Mouse (Mus musculus) CH12.LX (cell line): ENCODE data around the gene Atp6v0a4. TPM values are rescaled to one million over a fixed set of nuclear protein-coding genes. Genes with fewer than 3 reads are reported as not detected.

Experiments used
- DNase-seq: peaks from one replicate; pipeline ENCODE4 v3.0.0-alpha.2; 2013; ENCODE audit errors: extremely low read depth
- H3K27ac ChIP-seq: 2 replicates; pipeline ENCODE4 v1.5.1; 2012; ENCODE audit warnings: low read depth, mild to moderate bottlenecking, control low read depth, moderate library complexity; ENCODE audit not compliant: insufficient read depth
- H3K27me3 ChIP-seq: replicated peaks from 2 replicates; pipeline ENCODE3; 2012; ENCODE audit warnings: inconsistent platforms
- H3K36me3 ChIP-seq, 2 experiments: replicated peaks in 1 of 2; 2 replicates each; pipeline versions ENCODE3 to v1.6.1; 2012; ENCODE audit warnings: inconsistent platforms in 1 of 2, low read length in 1 of 2, mild to moderate bottlenecking in 1 of 2, mixed read lengths in 1 of 2, moderate library complexity in 1 of 2; ENCODE audit not compliant: control insufficient read depth in 1 of 2, insufficient read depth in 1 of 2
- H3K4me1 ChIP-seq, 2 experiments: 2 replicates each; pipeline ENCODE4 v1.6.1; 2012; ENCODE audit warnings: inconsistent platforms in 1 of 2, moderate library complexity in 1 of 2; ENCODE audit not compliant: insufficient read depth in 2 of 2, control insufficient read depth in 1 of 2
- H3K4me2 ChIP-seq: 2 replicates; pipeline ENCODE4 v1.6.1; 2012; ENCODE audit warnings: low read depth, mild to moderate bottlenecking, control low read depth; ENCODE audit not compliant: poor library complexity, insufficient read depth, severe bottlenecking
- H3K4me3 ChIP-seq, 3 experiments: fragments of 150-350 bp in 1 of 3; sonication (generic) in 1 of 3; replicated peaks in 1 of 3; 2 replicates each; pipeline versions ENCODE3 to v1.5.1; 2011 to 2012; ENCODE audit warnings: low read depth in 2 of 3, low read length in 2 of 3, mild to moderate bottlenecking in 2 of 3, moderate library complexity in 2 of 3, control low read depth in 1 of 3, improper control_type of control experiment in 1 of 3, inconsistent platforms in 1 of 3, mixed read lengths in 1 of 3; ENCODE audit not compliant: poor library complexity in 1 of 3
- H3K79me2 ChIP-seq: replicated peaks from 2 replicates; pipeline ENCODE4 v1.6.1; 2012; ENCODE audit warnings: mild to moderate bottlenecking, moderate library complexity; ENCODE audit not compliant: control insufficient read depth, poor library complexity, insufficient read depth, severe bottlenecking; ENCODE audit errors: extremely low read depth
- H3K9ac ChIP-seq: 2 replicates; pipeline ENCODE4 v1.6.1; 2012; ENCODE audit warnings: low read depth, mild to moderate bottlenecking, control low read depth, moderate library complexity; ENCODE audit not compliant: insufficient read depth
- H3K9me3 ChIP-seq: replicated peaks from 2 replicates; pipeline ENCODE3; 2012; ENCODE audit warnings: low read length, inconsistent platforms, mixed read lengths
- CHD1 ChIP-seq: IDR thresholded peaks from 2 replicates; pipeline ENCODE4 v1.6.1; 2012; ENCODE audit warnings: low read depth, low read length, improper control_type of control experiment, inconsistent platforms
- CHD2 ChIP-seq: IDR thresholded peaks from 2 replicates; pipeline ENCODE4 v1.6.1; 2011; ENCODE audit warnings: low read length, improper control_type of control experiment
- CTCF ChIP-seq, 2 experiments: IDR thresholded peaks in 1 of 2; conservative IDR thresholded peaks in 1 of 2; 2 replicates each; pipeline ENCODE4 v1.5.1; 2011 to 2012; ENCODE audit warnings: low read depth in 2 of 2, low read length in 2 of 2, improper control_type of control experiment in 1 of 2, inconsistent platforms in 1 of 2, mild to moderate bottlenecking in 1 of 2, moderate library complexity in 1 of 2
- E2F4 ChIP-seq: IDR thresholded peaks from 2 replicates; pipeline ENCODE4 v1.6.1; 2011; ENCODE audit warnings: low read depth, low read length, improper control_type of control experiment; ENCODE audit not compliant: insufficient replicate concordance
- ELF1 ChIP-seq: IDR thresholded peaks from 2 replicates; pipeline ENCODE4 v1.6.1; 2014; ENCODE audit warnings: low read depth, mild to moderate bottlenecking, inconsistent platforms, low read length, improper control_type of control experiment
- ETS1 ChIP-seq: conservative IDR thresholded peaks from 2 replicates; pipeline ENCODE4 v1.6.1; 2012; ENCODE audit warnings: low read depth, mild to moderate bottlenecking, inconsistent platforms, low read length, improper control_type of control experiment, moderate library complexity
- IRF4 ChIP-seq: IDR thresholded peaks from 2 replicates; pipeline ENCODE4 v1.6.1; 2014; ENCODE audit warnings: low read depth, mild to moderate bottlenecking, inconsistent platforms, low read length, improper control_type of control experiment
- JUN ChIP-seq: IDR thresholded peaks from 2 replicates; pipeline ENCODE4 v1.6.1; 2011; ENCODE audit warnings: low read depth, mild to moderate bottlenecking, low read length, improper control_type of control experiment, moderate library complexity; ENCODE audit not compliant: insufficient read depth
- JUND ChIP-seq: conservative IDR thresholded peaks from 2 replicates; pipeline ENCODE4 v1.6.1; 2011; ENCODE audit warnings: low read depth, low read length, improper control_type of control experiment
- KAT2A ChIP-seq: IDR thresholded peaks from 2 replicates; pipeline ENCODE4 v1.6.1; 2012; ENCODE audit warnings: low read length, improper control_type of control experiment, inconsistent platforms; ENCODE audit not compliant: insufficient replicate concordance
- MAFK ChIP-seq: IDR thresholded peaks from 2 replicates; pipeline ENCODE4 v1.6.1; 2011; ENCODE audit warnings: low read length, improper control_type of control experiment; ENCODE audit not compliant: insufficient replicate concordance
- MAX ChIP-seq: IDR thresholded peaks from 2 replicates; pipeline ENCODE4 v1.6.1; 2011; ENCODE audit warnings: low read length, improper control_type of control experiment
- MAZ ChIP-seq: IDR thresholded peaks from 2 replicates; pipeline ENCODE4 v1.6.1; 2012; ENCODE audit warnings: low read depth, mild to moderate bottlenecking, inconsistent platforms, low read length, improper control_type of control experiment, moderate library complexity
- MXI1 ChIP-seq: IDR thresholded peaks from 2 replicates; pipeline ENCODE4 v1.6.1; 2011; ENCODE audit warnings: mild to moderate bottlenecking, low read depth, low read length, improper control_type of control experiment
- NELFE ChIP-seq: IDR thresholded peaks from 2 replicates; pipeline ENCODE4 v1.6.1; 2011; ENCODE audit warnings: low read depth, low read length, improper control_type of control experiment
- NRF1 ChIP-seq: IDR thresholded peaks from 2 replicates; pipeline ENCODE4 v1.6.1; 2014; ENCODE audit warnings: low read depth, mild to moderate bottlenecking, inconsistent platforms, low read length, improper control_type of control experiment, moderate library complexity
- POLR2AphosphoS2 ChIP-seq: IDR thresholded peaks from 2 replicates; pipeline ENCODE4 v1.6.1; 2011; ENCODE audit warnings: low read depth, low read length, improper control_type of control experiment
- RCOR1 ChIP-seq: conservative IDR thresholded peaks from 2 replicates; pipeline ENCODE4 v1.6.1; 2012; ENCODE audit warnings: low read depth, mild to moderate bottlenecking, inconsistent platforms, low read length, improper control_type of control experiment
- TBP ChIP-seq: conservative IDR thresholded peaks from 2 replicates; pipeline ENCODE4 v1.6.1; 2011; ENCODE audit warnings: low read depth, low read length, improper control_type of control experiment
- UBTF ChIP-seq: IDR thresholded peaks from 2 replicates; pipeline ENCODE4 v1.6.1; 2012; ENCODE audit warnings: low read depth, mild to moderate bottlenecking, inconsistent platforms, low read length, improper control_type of control experiment, moderate library complexity
- USF1 ChIP-seq: IDR thresholded peaks from 2 replicates; pipeline ENCODE4 v1.6.1; 2014; ENCODE audit warnings: low read depth, mild to moderate bottlenecking, inconsistent platforms, low read length, improper control_type of control experiment
- USF2 ChIP-seq: conservative IDR thresholded peaks from 2 replicates; pipeline ENCODE4 v1.6.1; 2011; ENCODE audit warnings: low read depth, low read length, improper control_type of control experiment
- ZC3H11A ChIP-seq: IDR thresholded peaks from 2 replicates; pipeline ENCODE4 v1.6.1; 2012; ENCODE audit warnings: low read depth, mild to moderate bottlenecking, inconsistent platforms, low read length, improper control_type of control experiment
- ZKSCAN1 ChIP-seq: IDR thresholded peaks from 2 replicates; pipeline ENCODE4 v1.6.1; 2012; ENCODE audit warnings: low read depth, inconsistent platforms, low read length, improper control_type of control experiment, borderline replicate concordance
- dilution Hi-C: fragments of 300-500 bp; cut with MboI; formaldehyde crosslinking; loops from 2 replicates; pipeline ENCODE4 v1.14.3; 2020; ENCODE audit warnings: low sequenced_read_pairs; ENCODE audit not compliant: extremely low pct_unique_long_range_greater_than_20kb, extremely low pct_ligation_motif_present
- in situ Hi-C: fragments of 300-500 bp; cut with MboI; formaldehyde crosslinking; loops from 3 replicates; pipeline ENCODE4 v1.14.3; 2019; ENCODE audit warnings: low sequenced_read_pairs, low pct_ligation_motif_present, low pct_unique_long_range_greater_than_20kb, mixed read lengths
- polyA plus RNA-seq: library from polyadenylated mRNA; unstranded; fragments of >175 nt; gene quantifications from 2 replicates; pipeline ENCODE4 v1.2.1, GENCODE M21; 2012; ENCODE audit warnings: low read depth; ENCODE audit not compliant: insufficient read length
- total RNA-seq, 2 experiments: library from RNA; depleted of rRNA; stranded (reverse); fragments of 300-350 nt in 1 of 2; fragments of >200 nt in 1 of 2; gene quantifications; 2 replicates each; pipeline ENCODE4 v1.2.3; 2012 to 2014

Gene Atp6v0a4
- total and polyA plus RNA-seq, 3 experiments = not detected

- no peak overlapping the region for H3K4me3 ChIP-seq
- no peak for DNase-seq
- no peak overlapping the region for H3K27ac ChIP-seq
- no peaks in the 10 kb centered on the region for H3K9me3 ChIP-seq
- dilution Hi-C loops (no loop called here), in situ Hi-C loops (no loop called here)
- H3K9ac ChIP-seq = no peak overlapping the region
- TF ChIP-seq JUN (no peak), KAT2A (no peak), MAZ (no peak), ZC3H11A (no peak), MAX (no peak), E2F4 (no peak), CHD2 (no peak), TBP (no peak), ELF1 (no peak), MXI1 (no peak), JUND (no peak)
- TF ChIP-seq, all 38 proteins: peak for 0
- Histone ChIP-seq H3K27me3 (no peaks in the 10 kb centered on the region), H3K4me2 (no peak overlapping the region), H3K36me3 (peaks cover 0 to 54% of the 10 kb centered on the region in 2 experiments), H3K79me2 (no peaks in the 10 kb centered on the region), H3K4me1 (peaks cover 3% of the 10 kb centered on the region in 2 experiments; a peak in 3 of 4 replicates)
These were observed 21.2 kb upstream of the Atp6v0a4 start for GRCm38 (mm10) chr6:38145463-38146065.

DNA sequence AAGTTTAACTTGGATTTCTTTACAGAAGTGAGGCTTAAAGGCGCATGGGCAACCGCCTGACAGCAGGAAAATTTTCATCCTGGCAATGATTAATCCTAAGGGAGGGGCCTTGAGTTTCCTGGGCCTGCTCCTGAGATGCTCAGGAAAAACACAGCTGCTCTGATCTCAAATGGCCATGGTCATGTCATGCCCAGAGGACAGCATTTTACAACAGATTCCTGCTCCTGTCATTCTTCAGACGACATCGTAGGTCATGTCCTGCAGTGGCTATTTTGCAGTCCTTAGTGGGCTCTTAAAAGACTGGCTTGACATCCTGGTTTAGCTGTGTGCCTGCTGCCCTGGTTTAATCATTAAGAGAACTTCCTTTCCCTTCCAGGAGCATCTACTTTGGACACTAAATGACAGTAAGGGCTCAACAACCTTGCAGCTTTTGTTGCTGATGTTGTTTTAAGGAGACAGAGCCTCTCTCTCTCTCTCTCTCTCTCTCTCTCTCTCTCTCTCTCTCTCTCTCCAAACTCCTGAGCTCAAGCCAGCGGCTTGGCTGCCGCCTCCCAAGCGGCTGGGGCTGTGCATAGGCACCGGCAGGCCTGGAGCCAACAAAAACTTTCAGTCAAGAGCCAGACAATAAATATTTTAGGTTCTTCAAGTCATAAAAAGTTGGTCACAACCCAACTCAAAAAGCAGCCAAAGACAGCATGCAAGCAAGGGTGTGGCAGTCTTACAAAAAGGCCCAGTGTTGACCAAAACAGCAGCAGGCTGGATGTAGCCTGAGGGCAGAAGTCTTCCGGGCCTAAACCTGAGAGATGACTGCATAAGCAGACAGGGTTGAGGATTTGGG lies 20.0 kb upstream of the Atp6v0a4 start:
- no peaks in the 10 kb centered on the region for H3K4me1 ChIP-seq
- no peak for TF ChIP-seq ETS1
- TF ChIP-seq CTCF (conservative IDR thresholded peaks at IDR 0.05 in 1 of 2, IDR thresholded peaks at IDR 0.05 in 1 of 2; ENCODE audit: low read depth in 2 of 2, low read length in 2 of 2) = no peak
- TF ChIP-seq NELFE = no peak
- TF ChIP-seq POLR2AphosphoS2 = no peak
- TF ChIP-seq TBP = no peak
- no peak for TF ChIP-seq JUND
- no peak for TF ChIP-seq MAFK
- no peak for TF ChIP-seq CHD2
- TF ChIP-seq IRF4 = no peak
- TF ChIP-seq ZKSCAN1 = no peak
- TF ChIP-seq ELF1 = no peak
- TF ChIP-seq RCOR1 = no peak
- no peak for TF ChIP-seq MAZ
- TF ChIP-seq USF1 = no peak
- TF ChIP-seq MXI1 = no peak
- TF ChIP-seq KAT2A = no peak
- TF ChIP-seq NRF1 = no peak
- TF ChIP-seq UBTF = no peak
- TF ChIP-seq CHD1 = no peak
- TF ChIP-seq USF2 = no peak
- TF ChIP-seq, all 38 proteins: peak for 0
- in situ Hi-C loops = no loop called here

More for the DNA sequence above, 20.0 kb upstream of the Atp6v0a4 start:
- Histone ChIP-seq H3K27ac (no peak overlapping the region), H3K36me3 (peaks cover 0 to 52% of the 10 kb centered on the region in 2 experiments), H3K79me2 (no peaks in the 10 kb centered on the region), H3K27me3 (no peaks in the 10 kb centered on the region), H3K9ac (no peak overlapping the region), H3K9me3 (no peaks in the 10 kb centered on the region), H3K4me2 (no peak overlapping the region), H3K4me3 (no peak overlapping the region)
- no peak for DNase-seq
- dilution Hi-C loops = no loop called here
